Mouse (Mus musculus): ENCODE data around the gene Psmd1. TPM values are rescaled to one million over a fixed set of nuclear protein-coding genes. Genes with fewer than 3 reads are reported as not detected.
A peak's percentile ranks its signal among the peaks of the same experiment; 100 is the strongest.

Gene Psmd1
- polyA plus RNA-seq, 1 experiment from 2014 or later = 182 TPM

DNA sequence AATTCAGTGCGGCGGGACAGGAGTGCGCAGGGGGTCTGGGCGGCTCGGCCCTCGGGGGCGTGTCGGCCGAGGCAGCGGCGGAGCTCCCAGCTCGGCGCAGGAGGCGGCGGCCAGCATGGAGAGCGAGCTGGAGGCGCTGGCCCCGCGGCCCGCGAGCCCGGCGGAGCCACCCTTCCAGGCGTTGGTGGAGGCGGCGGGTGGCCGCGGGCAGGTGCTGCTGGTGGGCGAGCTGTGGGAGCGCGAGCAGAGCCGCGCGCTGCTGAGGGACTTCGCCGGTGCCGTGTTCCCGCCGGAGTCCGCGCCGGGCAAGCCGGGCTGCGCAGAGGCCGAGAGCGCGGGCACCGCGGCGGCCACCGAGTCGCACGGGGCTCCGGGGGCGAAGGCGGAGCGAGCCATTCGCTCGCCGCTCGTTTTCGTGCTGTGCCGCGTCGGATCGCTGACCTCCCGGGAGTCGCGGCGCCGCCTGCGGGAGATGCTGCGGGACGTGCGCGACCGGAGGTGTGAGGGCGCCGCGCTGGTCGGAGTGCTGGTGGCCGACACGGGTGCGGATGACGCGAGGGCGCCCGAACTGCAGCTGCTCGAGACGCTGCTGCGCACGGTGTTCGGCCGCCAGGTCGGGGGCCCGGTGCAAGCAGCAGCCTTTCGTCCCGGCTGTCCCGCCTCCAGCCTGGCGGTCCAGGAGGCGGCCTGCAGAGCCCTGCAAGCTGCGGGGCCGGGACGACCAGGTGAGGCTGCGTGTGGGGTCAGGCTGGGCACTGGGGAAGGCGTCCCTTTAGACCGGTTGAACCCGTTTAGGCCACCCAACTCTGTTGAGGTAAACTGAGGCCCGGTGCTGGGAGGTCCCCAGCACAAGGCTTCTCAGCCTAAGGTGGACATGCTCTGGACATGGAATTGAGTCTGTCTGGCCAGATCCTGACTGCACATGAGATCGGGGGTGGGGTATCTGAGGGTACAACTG, 18.1 kb upstream of the Psmd1 start, which contains the start of gene 2810459M11Rik:
2810459M11Rik (plus strand) TSS at position 16 of the 958 bp plus-strand sequence.
- under 1% methylated on average over 87 of the region's 110 CpGs for WGBS
- Histone ChIP-seq H3K4me1 (peaks cover 16% of the 10 kb centered on the region), H3K9me3 (replicated peaks) (no peaks in the 10 kb centered on the region), H3K27me3 (peaks cover 63% of the 10 kb centered on the region), H3K4me2 (peak within 1 kb of the TSS; percentile 99), H3K36me3 (no peaks in the 10 kb centered on the region), H3K4me3 (replicated peaks) (peak within 1 kb of the TSS; percentile 60), H3K9ac (peak within 1 kb of the TSS; percentile 50), H3K27ac (no peak within 1 kb of the TSS)
- ATAC-seq (replicated peaks; ENCODE audit: low FRiP score) = peak; percentile 81

DNA sequence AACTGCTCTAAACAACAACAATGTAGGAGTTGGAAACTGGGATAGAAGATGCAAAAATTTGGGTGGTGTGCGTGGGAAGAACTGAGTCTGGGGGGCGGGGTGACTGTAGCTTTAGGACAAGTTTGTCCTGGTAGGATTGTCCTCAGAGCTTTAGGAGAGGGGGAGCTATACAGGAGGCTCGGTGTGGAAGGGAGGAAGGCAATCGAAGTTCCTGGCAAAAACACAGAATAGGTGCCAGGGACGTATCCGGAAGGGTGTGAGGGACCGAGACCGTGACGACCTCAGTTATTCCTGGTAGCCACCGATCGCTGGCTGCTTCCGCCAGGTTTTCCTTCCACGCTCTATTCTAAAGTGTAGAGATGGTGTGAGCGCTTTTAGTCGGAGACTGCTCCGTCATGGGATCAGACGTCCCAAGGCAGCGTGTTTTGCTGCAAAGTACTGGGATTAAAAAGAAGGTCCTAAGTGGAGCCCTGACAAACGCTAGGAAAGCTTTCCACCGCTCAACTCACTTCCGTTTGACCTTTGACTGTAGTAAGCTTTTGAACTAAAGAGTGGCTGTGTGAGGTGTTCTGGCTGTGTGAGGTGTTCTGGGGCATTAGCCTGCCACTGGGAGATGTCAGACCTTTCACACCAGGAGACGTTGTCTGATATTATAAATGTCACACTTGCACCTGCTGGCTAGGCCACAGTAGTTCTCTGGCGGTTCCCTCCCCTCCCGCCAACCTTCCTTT, 17.2 kb upstream of the Psmd1 start:
- 0 out of 2 replicates have a peak, but pooled peaks have one; percentile 10 for ATAC-seq (replicated peaks; ENCODE audit: low FRiP score)
- Histone ChIP-seq H3K27ac (no peak overlapping the region), H3K36me3 (no peaks in the 10 kb centered on the region), H3K4me1 (peaks cover 16% of the 10 kb centered on the region), H3K27me3 (peaks cover 63% of the 10 kb centered on the region), H3K4me2 (peak overlapping the region; percentile 99), H3K9ac (0 out of 2 replicates have a peak overlapping the region, but pooled peaks have one; percentile 14), H3K9me3 (replicated peaks) (no peaks in the 10 kb centered on the region), H3K4me3 (replicated peaks) (peak overlapping the region; percentile 60)
- 7% methylated on average over 24 of the region's 24 CpGs for WGBS

DNA sequence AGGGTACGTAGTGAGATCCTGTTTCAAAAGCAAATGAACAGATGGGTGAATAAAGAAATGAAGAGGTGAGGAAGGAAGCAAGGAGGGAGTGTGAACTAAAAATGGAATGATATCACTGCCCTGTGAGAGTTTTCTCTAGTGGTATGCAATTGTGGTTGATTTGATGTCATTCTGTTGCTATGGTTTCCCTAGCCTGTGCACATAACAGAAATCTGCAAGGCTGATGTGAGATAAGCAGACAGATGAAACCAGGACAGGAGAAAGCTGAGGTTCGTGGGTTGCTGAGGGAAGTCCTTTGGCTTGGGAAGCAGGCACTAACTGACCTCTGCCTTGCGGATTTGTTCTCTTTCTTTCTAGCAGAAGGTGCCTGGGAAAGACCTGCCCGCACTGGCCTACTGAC, 16.0 kb upstream of the Psmd1 start:
- no peaks in the 10 kb centered on the region for H3K9me3 ChIP-seq (replicated peaks)
- H3K4me3 ChIP-seq (replicated peaks) = no peak overlapping the region
- H3K27ac ChIP-seq = no peak overlapping the region
- no peak for ATAC-seq (replicated peaks; ENCODE audit: low FRiP score)
- no peak overlapping the region for H3K4me2 ChIP-seq
- peaks cover 16% of the 10 kb centered on the region for H3K4me1 ChIP-seq
- H3K36me3 ChIP-seq = no peaks in the 10 kb centered on the region
- no peak overlapping the region for H3K9ac ChIP-seq
- peaks cover 60% of the 10 kb centered on the region for H3K27me3 ChIP-seq
- 84% methylated on average over 4 of the region's 4 CpGs for WGBS

DNA sequence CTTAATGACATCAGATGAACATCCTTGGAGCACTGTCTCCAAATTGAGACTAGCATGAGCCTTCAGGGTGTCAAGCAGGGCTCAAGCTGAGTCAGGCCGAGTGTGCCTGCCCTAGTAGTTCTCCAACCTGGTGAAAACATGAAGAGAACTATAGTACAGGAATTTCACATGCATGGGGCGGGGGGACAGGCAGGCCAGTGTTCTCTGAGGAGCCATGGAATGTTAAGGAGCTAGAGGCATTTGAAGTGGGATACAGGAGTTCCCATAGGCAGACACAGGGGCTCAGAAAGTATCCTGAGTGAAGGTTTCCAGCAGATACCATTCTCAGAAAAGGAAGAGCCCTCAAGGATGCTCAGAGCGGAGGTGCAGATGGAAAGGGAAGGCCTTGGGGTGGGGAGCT, 15.4 kb upstream of the Psmd1 start:
- no peak overlapping the region for H3K9ac ChIP-seq
- H3K4me2 ChIP-seq = no peak overlapping the region
- H3K27me3 ChIP-seq = peaks cover 55% of the 10 kb centered on the region
- H3K27ac ChIP-seq = no peak overlapping the region
- peaks cover 16% of the 10 kb centered on the region for H3K4me1 ChIP-seq
- ATAC-seq (replicated peaks; ENCODE audit: low FRiP score) = no peak
- H3K36me3 ChIP-seq = no peaks in the 10 kb centered on the region
- no peaks in the 10 kb centered on the region for H3K9me3 ChIP-seq (replicated peaks)
- H3K4me3 ChIP-seq (replicated peaks) = no peak overlapping the region
- WGBS = 82% methylated on average over 3 of the region's 3 CpGs

DNA sequence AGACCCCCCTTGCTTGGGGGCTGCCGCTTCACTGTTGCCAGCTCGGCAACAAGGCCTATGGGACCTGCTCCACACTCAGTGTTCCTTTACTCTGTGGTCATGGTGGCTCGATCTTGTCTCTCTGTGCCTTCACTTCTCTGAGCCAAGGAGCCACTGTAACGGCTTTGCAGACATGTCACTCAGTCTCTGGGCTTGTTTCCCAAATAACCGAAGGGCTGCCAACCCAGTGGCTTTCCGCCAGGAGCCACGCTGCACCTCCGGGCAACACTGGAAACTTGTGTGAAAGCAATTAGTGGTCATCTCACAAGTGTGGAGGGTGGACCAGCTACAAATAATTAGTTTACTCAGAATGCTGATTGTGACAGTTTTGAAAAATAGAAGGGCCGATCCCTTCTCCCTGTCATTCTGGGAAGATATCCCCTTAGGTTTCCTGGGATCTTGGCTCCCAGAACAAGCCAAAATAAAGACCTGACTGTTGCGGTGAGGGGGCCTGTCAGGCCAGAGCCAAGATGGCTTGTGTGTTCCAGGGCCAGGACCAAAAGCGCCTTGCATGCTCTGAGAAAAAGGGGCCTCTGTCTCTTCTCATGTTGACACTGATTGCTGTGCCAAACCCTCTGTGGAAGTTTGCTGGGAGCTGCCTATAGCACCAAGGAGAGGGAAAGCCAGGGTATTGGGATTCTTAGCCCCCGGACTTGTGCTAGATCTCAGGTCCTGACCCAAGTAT, 10.8 kb upstream of the Psmd1 start:
- H3K27ac ChIP-seq = no peak overlapping the region
- WGBS = 80% methylated on average over 12 of the region's 12 CpGs
- no peak overlapping the region for H3K4me3 ChIP-seq (replicated peaks)
- no peak overlapping the region for H3K9ac ChIP-seq
- no peak for ATAC-seq (replicated peaks; ENCODE audit: low FRiP score)
- peaks cover 8% of the 10 kb centered on the region for H3K27me3 ChIP-seq
- H3K4me2 ChIP-seq = no peak overlapping the region
- H3K4me1 ChIP-seq = no peaks in the 10 kb centered on the region
- H3K36me3 ChIP-seq = no peaks in the 10 kb centered on the region
- no peaks in the 10 kb centered on the region for H3K9me3 ChIP-seq (replicated peaks)

DNA sequence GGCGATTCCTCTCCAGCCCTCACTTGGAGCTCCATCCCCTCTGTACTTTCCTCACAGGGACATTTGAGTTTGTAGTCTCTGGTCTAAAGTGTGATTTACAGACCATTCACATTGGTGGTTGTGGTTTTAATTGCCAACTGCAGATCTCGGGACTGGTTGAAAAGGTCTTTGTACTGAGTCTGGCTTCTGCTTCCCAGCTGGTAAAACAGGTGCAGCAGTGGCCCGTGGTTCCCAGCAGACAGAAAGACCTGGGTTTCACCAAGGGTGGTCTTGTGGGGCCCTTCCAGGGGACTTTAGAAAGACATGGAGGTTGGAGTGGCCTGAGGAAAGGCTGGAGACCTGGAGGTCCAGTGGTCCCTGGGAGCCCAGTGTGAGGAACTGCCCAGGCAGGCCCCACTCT, 9.2 kb upstream of the Psmd1 start:
- Histone ChIP-seq H3K27ac (no peak overlapping the region), H3K9me3 (replicated peaks) (no peaks in the 10 kb centered on the region), H3K4me2 (no peak overlapping the region), H3K4me3 (replicated peaks) (no peak overlapping the region), H3K36me3 (no peaks in the 10 kb centered on the region), H3K27me3 (no peaks in the 10 kb centered on the region), H3K9ac (no peak overlapping the region), H3K4me1 (peaks cover 10% of the 10 kb centered on the region; the same call in 1 of the 2 replicates)
- no peak for ATAC-seq (replicated peaks; ENCODE audit: low FRiP score)
- 49% methylated on average over 3 of the region's 3 CpGs for WGBS

DNA sequence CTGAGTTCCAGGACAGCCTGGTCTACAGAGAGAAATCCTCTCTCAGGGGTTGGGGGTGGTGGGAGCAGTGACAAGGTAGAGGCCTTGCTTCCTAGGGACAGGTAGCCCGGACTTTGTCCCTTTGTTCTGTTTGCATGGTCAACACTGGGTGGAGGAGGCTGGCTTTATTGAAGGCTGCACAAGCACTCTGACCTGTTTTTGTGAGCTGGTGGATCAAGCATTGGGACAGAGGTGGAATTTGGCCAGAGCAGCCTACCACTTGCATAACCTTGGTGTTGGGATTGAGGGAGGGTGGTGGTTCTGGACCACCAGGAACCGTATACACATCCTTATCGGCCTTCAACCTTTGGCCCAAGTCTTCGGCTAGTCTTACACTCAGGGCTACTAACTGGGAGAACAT, 7.9 kb upstream of the Psmd1 start:
- no peak for ATAC-seq (replicated peaks; ENCODE audit: low FRiP score)
- 90% methylated on average over 4 of the region's 4 CpGs for WGBS
- Histone ChIP-seq H3K4me2 (no peak overlapping the region), H3K27ac (no peak overlapping the region), H3K4me3 (replicated peaks) (no peak overlapping the region), H3K9me3 (replicated peaks) (no peaks in the 10 kb centered on the region), H3K36me3 (no peaks in the 10 kb centered on the region), H3K27me3 (no peaks in the 10 kb centered on the region), H3K4me1 (peaks cover 10% of the 10 kb centered on the region; the same call in 1 of the 2 replicates), H3K9ac (no peak overlapping the region)

DNA sequence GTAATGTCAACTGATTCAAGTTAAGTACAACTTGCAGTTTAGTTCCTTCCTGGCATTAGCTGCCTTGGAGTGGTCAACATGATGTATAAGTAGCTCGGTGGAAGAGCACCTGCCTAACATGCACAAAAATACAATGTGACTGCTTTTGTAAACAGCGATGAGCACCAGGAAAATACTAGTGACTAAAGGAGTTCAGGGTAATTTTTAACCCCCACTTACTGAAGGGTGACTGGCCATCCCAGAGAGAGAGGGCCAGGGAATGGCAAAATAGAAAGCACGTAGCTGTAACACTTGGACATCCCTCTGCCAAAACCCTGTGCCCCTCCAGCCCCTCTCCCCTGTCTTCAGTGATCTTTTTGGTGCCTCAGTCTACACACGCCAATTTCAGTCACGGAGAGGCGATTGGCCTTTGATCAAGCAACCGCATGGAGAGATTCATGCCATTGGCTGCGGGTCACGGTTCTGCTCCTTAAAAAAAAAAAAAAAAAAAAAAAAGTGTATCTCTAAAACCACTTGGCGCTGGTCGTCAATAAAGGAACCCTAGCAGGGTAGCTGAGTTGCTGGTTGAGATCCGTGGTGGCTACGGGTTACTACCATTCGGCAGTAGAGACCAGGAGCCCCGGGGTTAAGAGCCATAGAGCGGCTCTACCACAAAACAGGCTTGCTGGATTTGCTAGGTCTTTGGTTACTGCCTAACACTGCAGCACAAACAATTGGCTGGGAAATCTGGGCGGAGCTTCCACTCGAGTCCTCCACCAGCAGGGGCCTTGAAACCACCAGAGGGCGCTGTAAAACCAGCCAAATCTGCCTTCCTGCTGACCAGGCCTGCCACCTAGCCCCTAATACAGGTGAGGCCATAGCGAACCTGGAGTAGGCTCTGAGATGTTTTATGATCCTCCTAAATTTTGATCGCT, 5.1 kb upstream of the Psmd1 start:
- Histone ChIP-seq H3K36me3 (no peaks in the 10 kb centered on the region), H3K4me1 (peaks cover 12% of the 10 kb centered on the region; the same call in 1 of the 2 replicates), H3K27ac (peak overlapping the region; percentile 81), H3K4me2 (peak overlapping the region; percentile 65), H3K4me3 (replicated peaks) (peak overlapping the region; percentile 47), H3K27me3 (no peaks in the 10 kb centered on the region), H3K9me3 (replicated peaks) (no peaks in the 10 kb centered on the region), H3K9ac (peak overlapping the region; percentile 38; the same call in 1 of the 2 replicates)
- WGBS = 10% methylated on average over 21 of the region's 21 CpGs
- peak; percentile 92 for ATAC-seq (replicated peaks; ENCODE audit: low FRiP score)

DNA sequence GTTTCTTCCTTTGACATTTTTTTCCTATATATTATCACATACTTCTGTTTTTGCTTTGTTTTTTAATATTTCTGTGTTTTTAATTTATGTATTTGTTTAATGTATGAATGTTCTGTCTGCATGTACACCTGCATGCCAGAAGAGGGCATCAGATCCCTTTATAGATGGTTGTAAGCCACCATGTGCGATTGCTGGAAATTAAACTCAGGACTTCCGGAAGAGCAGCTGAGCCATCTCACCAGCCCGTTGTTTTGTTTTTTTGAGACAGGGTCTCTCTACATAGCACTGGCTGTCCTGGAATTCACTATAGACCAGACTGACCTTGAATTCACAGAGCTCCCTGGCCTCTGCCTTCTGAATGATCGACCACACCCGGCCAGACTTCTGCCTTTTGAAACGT, 1.7 kb upstream of the Psmd1 start:
- H3K9me3 ChIP-seq (replicated peaks) = no peaks in the 10 kb centered on the region
- WGBS = 83% methylated on average over 6 of the region's 6 CpGs
- no peaks in the 10 kb centered on the region for H3K27me3 ChIP-seq
- no peak overlapping the region for H3K27ac ChIP-seq
- no peak overlapping the region for H3K4me3 ChIP-seq (replicated peaks)
- peaks cover 27% of the 10 kb centered on the region for H3K4me1 ChIP-seq
- 0 out of 2 replicates have a peak, but pooled peaks cover 5% of the 10 kb centered on the region for H3K36me3 ChIP-seq
- no peak for ATAC-seq (replicated peaks; ENCODE audit: low FRiP score)
- no peak overlapping the region for H3K4me2 ChIP-seq
- no peak overlapping the region for H3K9ac ChIP-seq

DNA sequence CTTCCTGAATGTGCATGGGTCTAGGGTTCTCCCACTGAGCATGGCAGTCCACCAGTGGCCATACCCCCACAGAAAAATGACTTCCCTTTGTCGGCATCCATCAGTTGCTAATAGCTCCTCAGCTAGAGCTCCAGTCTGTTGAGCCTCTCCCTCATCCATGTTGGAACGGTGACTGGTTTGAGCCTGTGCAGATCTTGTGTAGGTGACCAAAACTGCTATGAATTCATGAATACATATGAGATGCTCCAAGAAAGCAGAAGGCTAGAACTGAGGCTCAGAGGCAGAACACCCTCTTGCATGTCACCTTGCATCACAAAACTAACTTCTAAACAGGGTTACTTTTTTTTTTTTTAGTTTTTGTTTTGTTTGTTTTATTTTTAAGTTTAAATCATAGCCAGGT, 12.4 kb downstream of the Psmd1 start:
- H3K36me3 ChIP-seq = peaks cover 87% of the 10 kb centered on the region
- no peaks in the 10 kb centered on the region for H3K4me1 ChIP-seq
- WGBS = 96% methylated on average over 2 of the region's 2 CpGs
- H3K27ac ChIP-seq = no peak overlapping the region
- H3K4me2 ChIP-seq = no peak overlapping the region
- no peaks in the 10 kb centered on the region for H3K27me3 ChIP-seq
- ATAC-seq (replicated peaks; ENCODE audit: low FRiP score) = no peak
- no peak overlapping the region for H3K4me3 ChIP-seq (replicated peaks)
- no peaks in the 10 kb centered on the region for H3K9me3 ChIP-seq (replicated peaks)
- no peak overlapping the region for H3K9ac ChIP-seq

DNA sequence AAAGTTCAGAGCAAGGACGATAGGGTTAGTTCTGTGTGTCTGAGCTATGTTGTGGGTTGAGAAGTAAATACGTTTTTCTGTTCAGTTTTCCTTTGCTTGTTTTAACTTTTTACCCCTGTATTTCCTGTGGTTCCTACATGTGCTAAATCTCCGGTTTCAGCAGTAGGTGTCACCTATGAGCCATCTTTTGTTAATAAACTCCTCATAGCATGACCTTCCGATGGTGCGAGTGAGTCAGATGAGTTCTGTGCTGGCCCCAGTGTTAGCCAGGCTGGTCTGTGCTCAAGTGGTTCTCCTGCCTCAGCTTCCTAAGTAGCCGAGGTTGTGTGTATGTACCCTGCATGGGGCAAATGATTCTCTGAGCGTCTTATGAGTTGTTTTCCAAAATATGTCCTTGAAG, 30.2 kb downstream of the Psmd1 start:
- H3K4me2 ChIP-seq = no peak overlapping the region
- no peak overlapping the region for H3K4me3 ChIP-seq (replicated peaks)
- peaks cover 87% of the 10 kb centered on the region for H3K36me3 ChIP-seq
- H3K9me3 ChIP-seq (replicated peaks) = no peaks in the 10 kb centered on the region
- no peak overlapping the region for H3K9ac ChIP-seq
- no peaks in the 10 kb centered on the region for H3K4me1 ChIP-seq
- no peaks in the 10 kb centered on the region for H3K27me3 ChIP-seq
- 86% methylated on average over 7 of the region's 7 CpGs for whole genome bisulfite sequencing
- H3K27ac ChIP-seq = no peak overlapping the region
- no peak for ATAC-seq (replicated peaks; ENCODE audit: low FRiP score)

All from kidney, embryonic 15.5 days (tissue).